Mouse (Mus musculus): ENCODE measurements around the gene Ptk6. TPM values are rescaled to one million over a fixed set of nuclear protein-coding genes. Genes with fewer than 3 reads are reported as not detected.

The Ptk6 gene
- total RNA-seq, 2 experiments from 2014 or later, result not detected

DNA sequence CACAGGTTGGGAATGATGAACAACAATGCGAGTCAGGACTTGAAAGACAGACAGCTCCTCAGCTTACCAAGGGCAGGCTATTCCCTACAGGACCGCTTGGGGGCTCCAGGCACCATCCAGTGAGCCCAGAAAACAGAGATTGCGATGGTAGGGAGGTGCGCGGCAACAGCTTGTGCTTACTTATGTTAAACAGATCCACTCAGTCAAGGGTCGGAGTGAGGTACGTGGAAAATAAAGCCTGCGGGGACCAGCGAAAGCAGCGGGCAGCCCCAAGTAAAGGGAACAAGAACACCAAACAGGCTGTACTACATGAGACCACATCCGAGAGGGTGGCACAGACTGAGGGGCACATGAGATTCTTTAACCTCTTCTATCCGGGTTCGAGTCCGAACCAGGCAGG lies 16.0 kb downstream of the Ptk6 start:
- peak; percentile 100; the same call in 1 of the 2 replicates for TF ChIP-seq CTCF (IDR thresholded peaks at IDR 0.05)
- intact Hi-C loops (cut with DNase I), result loop anchor here (1.0 to 10.0 kb wide), 5 partner anchors 58 to 408 kb away; partner anchors contain the start of genes Helz2, Prpf6, Rtel1 and Samd10
- DNase-seq, result peak; percentile 88
- Histone ChIP-seq H3K4me3 (peak overlapping the region; percentile 78), H3K27ac (peak overlapping the region; percentile 93)

DNA sequence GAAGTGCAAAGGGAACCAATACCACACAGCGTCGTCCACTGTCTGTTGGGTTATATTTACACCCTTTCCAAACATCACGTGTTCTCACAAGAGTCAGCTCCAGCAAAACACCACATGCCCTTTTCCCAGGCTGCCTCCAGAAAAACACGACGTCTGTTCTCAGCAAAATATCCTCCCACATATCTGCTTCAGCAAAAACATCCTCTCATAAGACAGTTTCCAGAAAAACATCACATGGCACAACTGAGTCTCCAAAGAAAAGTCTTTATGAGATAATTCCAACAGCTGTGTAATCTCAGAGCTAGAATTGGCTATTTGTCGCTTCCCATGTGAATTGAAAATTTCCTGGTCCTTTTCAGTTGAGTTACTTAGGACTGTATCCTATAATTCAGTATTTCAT lies 21.7 kb downstream of the Ptk6 start:
- Histone ChIP-seq H3K27ac (no peak overlapping the region), H3K4me3 (no peak overlapping the region)
- DNase-seq, result no peak
- TF ChIP-seq CTCF (IDR thresholded peaks at IDR 0.05), result no peak
- intact Hi-C loops (cut with DNase I), result loop anchor here (10.0 kb wide), 2 partner anchors 64 to 414 kb away; partner anchors contain the start of genes Helz2, Prpf6, Samd10 and Zfp512b

DNA sequence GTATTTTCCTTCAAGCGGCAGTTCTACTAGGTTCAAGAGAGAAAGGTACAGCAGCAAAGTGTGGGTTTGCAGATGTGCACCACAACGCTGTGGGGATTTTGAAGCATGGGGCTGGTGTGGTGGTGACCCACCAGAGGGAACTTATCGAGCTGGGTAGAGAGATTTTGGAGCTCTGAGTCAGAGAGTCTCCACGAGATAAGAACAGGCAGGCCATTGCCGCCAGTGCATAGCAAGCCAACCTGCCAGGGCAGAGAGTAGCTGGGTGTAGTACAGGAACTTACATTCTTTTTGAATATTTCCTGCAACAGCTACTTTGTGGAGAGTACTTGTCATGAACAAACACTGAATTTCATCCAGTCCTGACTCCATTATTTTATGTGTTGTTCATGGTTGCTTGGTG lies 24.1 kb downstream of the Ptk6 start:
- no peak for DNase-seq
- Histone ChIP-seq H3K27ac (no peak overlapping the region), H3K4me3 (no peak overlapping the region)
- intact Hi-C loops (cut with DNase I), result no loop called here
- TF ChIP-seq CTCF (IDR thresholded peaks at IDR 0.05), result no peak

- intact Hi-C loops (cut with DNase I), result no loop called here
- no peak for TF ChIP-seq CTCF (IDR thresholded peaks at IDR 0.05)
Measured at GRCm38 (mm10) chr2:181178015-181178414, 24.6 kb downstream of the Ptk6 start.

GRCm38 (mm10) chr2:181174646-181175045 lies 27.9 kb downstream of the Ptk6 start:
- DNase-seq, result no peak
- no peak overlapping the region for H3K27ac ChIP-seq
- H3K4me3 ChIP-seq, result no peak overlapping the region
- no peak for TF ChIP-seq CTCF (IDR thresholded peaks at IDR 0.05)
- intact Hi-C loops (cut with DNase I), result no loop called here

More at GRCm38 (mm10) chr2:181178015-181178414, 24.6 kb downstream of the Ptk6 start:
- H3K27ac ChIP-seq, result no peak overlapping the region
- no peak for DNase-seq
- H3K4me3 ChIP-seq, result no peak overlapping the region

- intact Hi-C loops (cut with DNase I), result no loop called here
- H3K27ac ChIP-seq, result no peak overlapping the region
- no peak for TF ChIP-seq CTCF (IDR thresholded peaks at IDR 0.05)
- H3K4me3 ChIP-seq, result no peak overlapping the region
- DNase-seq, result no peak
Measured at GRCm38 (mm10) chr2:181166469-181166868, 36.1 kb downstream of the Ptk6 start.

DNA sequence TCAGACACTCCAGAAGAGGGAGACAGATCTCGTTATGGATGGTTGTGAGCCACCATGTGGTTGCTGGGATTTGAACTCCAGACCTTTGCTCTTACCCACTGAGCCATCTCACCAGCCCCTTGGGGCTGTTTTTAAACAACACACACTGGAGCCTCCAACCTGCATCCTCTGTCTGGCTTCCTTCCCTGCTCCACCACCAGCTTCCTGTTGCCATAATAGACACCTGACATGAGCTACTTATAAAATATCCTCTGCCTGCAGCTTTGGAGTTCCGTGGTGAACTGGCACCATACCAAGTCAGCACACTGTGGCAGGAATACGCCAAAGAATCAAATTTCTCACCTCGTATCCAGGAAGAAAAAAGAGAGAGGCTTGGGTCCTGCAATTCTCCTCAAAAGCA lies 41.8 kb downstream of the Ptk6 start:
- TF ChIP-seq CTCF (IDR thresholded peaks at IDR 0.05), result no peak
- H3K27ac ChIP-seq, result peak overlapping the region; percentile 99
- intact Hi-C loops (cut with DNase I), result no loop called here
- no peak overlapping the region for H3K4me3 ChIP-seq
- no peak for DNase-seq

DNA sequence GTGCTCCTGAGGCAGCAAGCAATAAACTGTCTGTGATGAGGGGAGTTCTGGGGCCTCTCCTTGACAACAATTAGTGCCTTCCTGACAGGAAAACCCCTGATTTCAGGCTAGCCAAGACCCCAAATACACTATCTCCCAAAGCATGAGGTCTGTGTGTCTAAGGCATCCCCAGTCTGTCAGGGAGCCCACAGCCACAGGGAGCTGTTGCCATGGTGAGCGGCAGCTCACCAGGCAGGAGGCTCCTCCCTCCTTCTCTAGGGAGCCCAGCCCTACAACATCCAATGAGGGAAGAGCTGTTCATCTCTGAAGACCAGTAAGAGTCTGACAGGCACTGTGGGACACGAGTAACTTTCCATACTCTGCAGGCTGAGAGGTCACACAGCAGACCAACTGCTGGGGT lies 42.8 kb downstream of the Ptk6 start:
- TF ChIP-seq CTCF (IDR thresholded peaks at IDR 0.05), result no peak
- peak; percentile 52 for DNase-seq
- intact Hi-C loops (cut with DNase I), result no loop called here
- Histone ChIP-seq H3K4me3 (peak overlapping the region; percentile 35), H3K27ac (peak overlapping the region; percentile 99)

- Histone ChIP-seq H3K4me3 (no peak overlapping the region; the same call in 1 of the 2 replicates), H3K27ac (peak overlapping the region; percentile 99)
- DNase-seq, result peak; percentile 90
- intact Hi-C loops (cut with DNase I), result no loop called here
- TF ChIP-seq CTCF (IDR thresholded peaks at IDR 0.05), result no peak
Measured at GRCm38 (mm10) chr2:181159091-181159514, 43.5 kb downstream of the Ptk6 start.

DNA sequence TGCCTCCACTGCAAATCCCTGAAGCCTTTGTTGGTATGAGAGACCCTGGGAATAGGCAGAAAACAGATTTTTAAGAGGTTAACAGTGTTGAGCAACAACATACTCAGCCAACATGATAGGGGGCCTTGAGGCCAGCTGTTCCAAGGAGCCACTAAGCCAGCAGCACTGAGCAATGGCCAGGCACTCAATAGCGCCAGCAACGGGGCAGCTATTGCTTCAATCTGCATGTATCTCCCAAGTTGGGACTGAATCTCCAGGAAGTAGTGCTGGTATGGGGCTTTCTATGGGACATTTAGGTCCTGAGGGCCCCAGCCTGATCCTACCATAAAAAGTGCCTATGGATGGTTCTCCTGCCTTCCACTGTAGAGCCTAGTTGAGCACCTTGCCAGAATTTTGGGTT lies 44.1 kb downstream of the Ptk6 start:
- intact Hi-C loops (cut with DNase I), result no loop called here
- peak; percentile 62 for DNase-seq
- Histone ChIP-seq H3K27ac (peak overlapping the region; percentile 99), H3K4me3 (peak overlapping the region; percentile 51)
- TF ChIP-seq CTCF (IDR thresholded peaks at IDR 0.05), result no peak

DNA sequence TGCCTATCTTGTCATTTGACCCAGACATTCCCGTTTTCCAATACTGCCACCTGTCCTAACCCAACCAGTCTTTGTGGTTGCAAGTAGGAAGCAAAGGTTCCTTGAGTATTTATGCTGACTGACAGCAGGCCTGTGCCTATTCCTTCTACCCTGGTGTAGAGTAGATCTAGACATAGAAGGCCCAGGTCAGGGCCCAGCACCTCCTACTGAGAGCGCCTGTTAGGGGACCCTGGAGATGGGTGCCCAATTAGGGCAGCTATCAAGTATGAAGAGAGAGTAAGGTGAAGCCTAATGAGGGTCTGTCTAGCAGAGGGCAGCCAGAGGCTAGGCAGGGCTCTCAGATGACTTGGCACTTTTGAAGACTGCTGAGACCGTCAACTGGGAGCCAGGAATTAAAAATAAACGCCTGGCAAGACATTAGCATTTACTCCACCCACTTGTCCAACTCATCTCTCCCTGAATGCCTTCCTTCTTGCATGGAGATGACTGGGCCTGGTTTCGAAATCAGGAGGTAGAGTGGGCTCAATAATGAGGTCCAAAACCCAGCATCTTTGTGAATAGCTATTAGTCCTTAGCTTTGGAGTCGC lies 44.8 kb downstream of the Ptk6 start:
- H3K27ac ChIP-seq, result peak overlapping the region; percentile 99
- intact Hi-C loops (cut with DNase I), result no loop called here
- peak; percentile 68 for DNase-seq
- no peak for TF ChIP-seq CTCF (IDR thresholded peaks at IDR 0.05)
- H3K4me3 ChIP-seq, result peak overlapping the region; percentile 88

GRCm38 (mm10) chr2:181157180-181157579 lies 45.4 kb downstream of the Ptk6 start:
- TF ChIP-seq CTCF (IDR thresholded peaks at IDR 0.05), result no peak
- Histone ChIP-seq H3K27ac (peak overlapping the region; percentile 99), H3K4me3 (peak overlapping the region; percentile 88)
- intact Hi-C loops (cut with DNase I), result no loop called here
- DNase-seq, result peak; percentile 38

GRCm38 (mm10) chr2:181156248-181157121 lies 46.1 kb downstream of the Ptk6 start, which contains the start of gene Eef1a2:
Gene Eef1a2 (minus strand): TSS chr2:181157014.
- peak; percentile 35 for TF ChIP-seq CTCF (IDR thresholded peaks at IDR 0.05)
- DNase-seq, result peak; percentile 78
- intact Hi-C loops (cut with DNase I), result no loop called here
- Histone ChIP-seq H3K4me3 (peak within 1 kb of the TSS; percentile 88), H3K27ac (peak within 1 kb of the TSS; percentile 99)

Measured in gastrocnemius, adult 2 months (tissue).